Mouse (Mus musculus): ENCODE data around the gene Efna5.

DNA sequence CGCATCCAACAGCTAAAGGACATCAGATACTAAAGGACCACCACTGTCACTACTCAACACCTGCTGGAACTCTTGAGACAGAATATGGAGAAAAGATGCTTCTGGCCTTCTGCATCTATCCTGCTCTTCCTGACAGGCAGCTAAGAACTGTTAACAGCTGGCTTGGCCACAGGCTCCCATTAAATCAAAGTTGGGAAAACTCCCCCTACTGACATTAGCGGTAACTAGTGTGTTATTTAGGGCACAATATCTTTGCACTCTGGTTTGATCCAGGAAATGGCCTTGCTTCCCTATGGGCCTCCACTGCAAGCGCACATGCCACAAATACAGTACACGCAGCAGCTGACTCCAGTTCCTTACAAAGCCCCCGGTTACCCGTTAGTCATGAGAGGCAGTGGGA, 266.0 kb downstream of the Efna5 start:
- TF ChIP-seq TCF12 (IDR thresholded peaks at IDR 0.05; ENCODE audit: insufficient read depth, poor library complexity, severe bottlenecking): no peak
- no peak for TF ChIP-seq POLR2A (IDR thresholded peaks at IDR 0.05; ENCODE audit: insufficient read length, low read depth)
- no peak for TF ChIP-seq TCF3 (IDR thresholded peaks at IDR 0.05; ENCODE audit: insufficient read length, low read depth)
- TF ChIP-seq POLR2AphosphoS2 (IDR thresholded peaks at IDR 0.05; ENCODE audit: insufficient read length, low read depth): no peak
- no peak for TF ChIP-seq MYOG (IDR thresholded peaks at IDR 0.05; ENCODE audit: control insufficient read depth in 1 of 3, insufficient read depth in 1 of 3, insufficient read length in 2 of 3, low read depth in 2 of 3)
- TF ChIP-seq E2F4 (IDR thresholded peaks at IDR 0.05; ENCODE audit: insufficient read depth): no peak
- peak in 1 of 3 experiments; percentile 33 for TF ChIP-seq MYOD1 (IDR thresholded peaks at IDR 0.05; ENCODE audit: control insufficient read depth in 1 of 3, insufficient read length in 2 of 3, low read depth in 2 of 3)
- TF ChIP-seq USF1 (IDR thresholded peaks at IDR 0.05; ENCODE audit: low read depth): no peak
- no peak for TF ChIP-seq REST (IDR thresholded peaks at IDR 0.05; ENCODE audit: insufficient read depth, insufficient read length)
- no peak for TF ChIP-seq SRF (IDR thresholded peaks at IDR 0.05; ENCODE audit: control insufficient read depth, insufficient read length, low read depth)
